Mouse (Mus musculus): ENCODE measurements around the gene Actr8.

Gene Actr8

GRCm38 (mm10) chr14:29996000-29996751, 18.0 kb downstream of the Actr8 start:
- peak; percentile 92 for DNase-seq

- no peak for DNase-seq
Measured at GRCm38 (mm10) chr14:29997345-29997744, 19.2 kb downstream of the Actr8 start.

- DNase-seq = no peak
Measured at GRCm38 (mm10) chr14:29998747-29999474, 20.8 kb downstream of the Actr8 start.

- DNase-seq = no peak
Measured at GRCm38 (mm10) chr14:29999475-29999811, 21.3 kb downstream of the Actr8 start.

GRCm38 (mm10) chr14:30008733-30009575, 30.8 kb downstream of the Actr8 start, which contains the start of the genes Il17rb and Chdh:
Gene Il17rb, minus strand, starts transcription at chr14:30008896.
Gene Chdh, plus strand, starts transcription at chr14:30009023.
- peak; percentile 92 for DNase-seq

GRCm38 (mm10) chr14:30009864-30010560, 31.9 kb downstream of the Actr8 start:
- DNase-seq = peak; percentile 98

GRCm38 (mm10) chr14:30011886-30012560, 33.9 kb downstream of the Actr8 start:
- peak; percentile 95 for DNase-seq

GRCm38 (mm10) chr14:30014487-30014886, 36.4 kb downstream of the Actr8 start:
- no peak for DNase-seq

GRCm38 (mm10) chr14:30015008-30015407, 36.9 kb downstream of the Actr8 start:
- no peak for DNase-seq

GRCm38 (mm10) chr14:30016666-30017065, 38.5 kb downstream of the Actr8 start:
- DNase-seq = no peak

- peak; percentile 77 for DNase-seq
Measured at GRCm38 (mm10) chr14:30017794-30018462, 39.8 kb downstream of the Actr8 start.

- DNase-seq = peak; percentile 76
Measured at GRCm38 (mm10) chr14:30018463-30018801, 40.3 kb downstream of the Actr8 start.

GRCm38 (mm10) chr14:30018846-30019245, 40.7 kb downstream of the Actr8 start:
- peak; percentile 85 for DNase-seq

GRCm38 (mm10) chr14:30019375-30019774, 41.2 kb downstream of the Actr8 start:
- DNase-seq = peak; percentile 90

GRCm38 (mm10) chr14:30019792-30020575, 41.8 kb downstream of the Actr8 start:
- DNase-seq = no peak

- no peak for DNase-seq
Measured at GRCm38 (mm10) chr14:30022471-30022870, 44.3 kb downstream of the Actr8 start.

- DNase-seq = no peak
Measured at GRCm38 (mm10) chr14:30024387-30024786, 46.2 kb downstream of the Actr8 start.

- no peak for DNase-seq
Measured at GRCm38 (mm10) chr14:30027378-30027777, 49.2 kb downstream of the Actr8 start.

- DNase-seq = no peak
Measured at GRCm38 (mm10) chr14:30033405-30033804, 55.3 kb downstream of the Actr8 start.

- DNase-seq = no peak
Measured at GRCm38 (mm10) chr14:30038431-30038830, 60.3 kb downstream of the Actr8 start.

GRCm38 (mm10) chr14:30039413-30039812, 61.3 kb downstream of the Actr8 start:
- DNase-seq = no peak

Measured in kidney, adult 9 months (tissue).